Mouse (Mus musculus) kidney, embryonic 15.5 days (tissue): ENCODE data around the gene Slc12a8. TPM values are rescaled to one million over a fixed set of nuclear protein-coding genes. Genes with fewer than 3 reads are reported as not detected.

ENCODE experiments used
- ATAC-seq: fragments of 200-750 bp; cut with Nextera tagmentation; replicated peaks from 2 replicates; pipeline ENCODE4 v1.8.0; 2017; ENCODE audit warnings: moderate TSS enrichment; ENCODE audit not compliant: low FRiP score
- H3K27ac ChIP-seq: fragments of 300-500 bp; sonication (generic); 2 replicates; pipeline ENCODE4 v1.5.1; 2015; ENCODE audit warnings: mild to moderate bottlenecking, inconsistent platforms
- H3K27me3 ChIP-seq: fragments of 300-500 bp; sonication (generic); 2 replicates; pipeline ENCODE4 v1.6.1; 2015; ENCODE audit warnings: inconsistent platforms
- H3K36me3 ChIP-seq: fragments of 300-500 bp; sonication (generic); 2 replicates; pipeline ENCODE4 v1.6.1; 2015; ENCODE audit warnings: inconsistent platforms
- H3K4me1 ChIP-seq: fragments of 300-500 bp; sonication (generic); 2 replicates; pipeline ENCODE4 v1.6.1; 2015; ENCODE audit warnings: inconsistent platforms
- H3K4me2 ChIP-seq: fragments of 300-500 bp; sonication (generic); 2 replicates; pipeline ENCODE4 v1.6.1; 2015; ENCODE audit warnings: moderate library complexity, mild to moderate bottlenecking, inconsistent platforms
- H3K4me3 ChIP-seq: fragments of 300-500 bp; sonication (generic); replicated peaks from 2 replicates; pipeline ENCODE4 v1.5.1; 2015; ENCODE audit warnings: mild to moderate bottlenecking, inconsistent platforms
- H3K9ac ChIP-seq: fragments of 300-500 bp; sonication (generic); 2 replicates; pipeline ENCODE4 v1.6.1; 2015; ENCODE audit warnings: mild to moderate bottlenecking, inconsistent platforms
- H3K9me3 ChIP-seq: fragments of 300-500 bp; sonication (generic); replicated peaks from 2 replicates; pipeline ENCODE4 v1.6.1; 2016; ENCODE audit warnings: inconsistent platforms
- WGBS: fragments of 180-500 bp; shearing (Covaris S2); methylation state at CpG from one replicate; pipeline ENCODE4 v1.1.7; 2015; ENCODE audit warnings: mixed read lengths; 5-methylcytosine and 5-hydroxymethylcytosine counted together
- polyA plus RNA-seq: library from polyadenylated mRNA; unstranded; fragments of >200 nt; fragmentation: Nextera tagmentation; extraction: Ambion mirVana; gene quantifications from 2 replicates; pipeline ENCODE4 v1.2.1, GENCODE M21; 2015

The Slc12a8 gene
- polyA plus RNA-seq, 1 experiment from 2014 or later = 0.84 TPM

- H3K27ac ChIP-seq = no peak overlapping the region
- H3K4me1 ChIP-seq = 0 out of 2 replicates have a peak, but pooled peaks cover 3% of the 10 kb centered on the region
- WGBS = 47% methylated on average over 9 of the region's 9 CpGs
- no peaks in the 10 kb centered on the region for H3K9me3 ChIP-seq
- no peak overlapping the region for H3K9ac ChIP-seq
- no peaks in the 10 kb centered on the region for H3K36me3 ChIP-seq
- H3K4me3 ChIP-seq = no peak overlapping the region
- no peak for ATAC-seq
- no peaks in the 10 kb centered on the region for H3K27me3 ChIP-seq
- H3K4me2 ChIP-seq = no peak overlapping the region
Measured at GRCm38 (mm10) chr16:33553689-33554342, 36.7 kb downstream of the Slc12a8 start.

DNA sequence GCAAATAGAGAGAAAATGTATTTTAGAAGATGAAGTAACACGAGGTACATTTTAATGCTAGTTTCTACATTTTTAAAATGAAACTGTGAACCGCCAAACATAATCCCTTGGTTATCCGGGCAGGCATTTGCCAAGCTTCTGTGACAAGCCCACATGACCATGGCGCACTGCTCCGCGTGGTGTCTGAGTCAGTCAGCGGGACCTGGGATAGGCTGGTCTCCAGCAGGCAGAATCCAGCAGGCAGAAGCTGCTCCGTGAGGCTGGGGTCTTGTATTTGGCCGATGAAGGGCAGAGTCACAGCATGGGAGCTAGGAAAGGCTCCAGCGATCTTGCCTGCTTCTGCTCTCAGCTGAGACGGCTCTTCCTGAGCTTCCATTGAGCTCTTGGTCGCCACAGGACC, 41.0 kb downstream of the Slc12a8 start:
- ATAC-seq = no peak
- Histone ChIP-seq H3K9me3 (no peaks in the 10 kb centered on the region), H3K4me1 (peaks cover 17% of the 10 kb centered on the region), H3K9ac (no peak overlapping the region), H3K27me3 (no peaks in the 10 kb centered on the region), H3K27ac (no peak overlapping the region), H3K4me3 (no peak overlapping the region), H3K36me3 (no peaks in the 10 kb centered on the region), H3K4me2 (no peak overlapping the region)
- 92% methylated on average over 12 of the region's 12 CpGs for WGBS

DNA sequence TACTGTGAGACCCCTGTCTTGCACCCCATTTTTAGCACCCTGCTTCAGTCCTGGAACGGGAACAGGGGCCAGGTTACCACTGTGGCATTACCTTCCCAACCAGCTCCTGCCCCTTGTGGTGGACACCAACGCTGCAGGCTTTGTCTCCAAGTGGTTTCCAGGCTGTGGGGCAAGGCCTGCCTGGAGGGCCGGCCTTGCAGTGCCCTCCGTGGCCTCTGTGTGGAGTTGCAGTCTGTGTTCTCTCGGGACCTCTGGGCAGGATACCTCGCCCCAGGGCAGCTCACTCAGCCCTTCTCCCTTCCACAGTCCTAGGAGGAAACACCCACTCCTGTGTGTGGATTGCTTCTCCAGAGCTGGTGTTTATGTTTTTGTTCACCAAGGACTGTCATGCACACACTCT, 43.2 kb downstream of the Slc12a8 start:
- WGBS = 5% methylated on average over 6 of the region's 6 CpGs
- H3K9ac ChIP-seq = no peak overlapping the region
- peak overlapping the region; percentile 24; the same call in 1 of the 2 replicates for H3K4me2 ChIP-seq
- H3K4me3 ChIP-seq = no peak overlapping the region
- no peaks in the 10 kb centered on the region for H3K36me3 ChIP-seq
- H3K4me1 ChIP-seq = peaks cover 22% of the 10 kb centered on the region
- ATAC-seq = peak; percentile 88
- H3K27me3 ChIP-seq = no peaks in the 10 kb centered on the region
- H3K9me3 ChIP-seq = no peaks in the 10 kb centered on the region
- peak overlapping the region; percentile 72; the same call in 1 of the 2 replicates for H3K27ac ChIP-seq

DNA sequence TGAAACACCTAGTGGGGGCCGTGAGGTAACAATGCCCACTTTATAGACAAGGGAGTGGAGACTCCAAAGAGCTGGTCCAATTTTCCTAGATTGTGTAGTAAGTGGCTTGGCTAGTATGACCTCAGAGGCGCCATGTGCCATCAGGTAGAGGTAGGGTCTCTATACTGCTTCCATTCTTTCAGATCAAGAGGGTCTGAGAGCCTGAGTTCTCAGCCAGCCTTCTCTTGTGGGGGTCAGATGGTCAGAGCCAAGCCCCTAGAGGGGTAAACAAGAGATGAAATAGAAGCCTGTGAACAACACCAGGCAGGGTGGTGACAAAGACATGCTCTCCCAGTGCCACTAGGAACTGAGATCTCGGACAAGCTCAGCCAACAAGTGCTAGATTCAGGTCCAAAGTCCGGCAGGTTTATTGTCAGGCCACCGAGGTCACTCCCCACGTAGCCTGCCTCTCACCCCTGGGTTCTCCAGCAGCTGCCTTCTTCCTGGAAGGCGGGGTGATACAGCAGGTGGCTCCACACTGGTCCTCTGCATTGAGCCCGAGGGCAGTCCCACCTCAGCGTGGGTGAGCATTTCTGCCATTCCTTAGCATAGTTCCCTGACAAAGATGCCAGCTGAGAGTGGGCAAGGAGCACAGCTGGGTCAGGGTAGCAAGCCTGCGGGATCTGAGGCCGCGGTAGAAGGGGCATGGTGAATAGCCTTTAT, 44.3 kb downstream of the Slc12a8 start:
- Histone ChIP-seq H3K9ac (no peak overlapping the region), H3K4me1 (peaks cover 22% of the 10 kb centered on the region), H3K4me3 (no peak overlapping the region), H3K27ac (no peak overlapping the region), H3K9me3 (no peaks in the 10 kb centered on the region), H3K4me2 (no peak overlapping the region), H3K27me3 (no peaks in the 10 kb centered on the region), H3K36me3 (no peaks in the 10 kb centered on the region)
- no peak for ATAC-seq
- WGBS = 81% methylated on average over 12 of the region's 12 CpGs

- no peaks in the 10 kb centered on the region for H3K9me3 ChIP-seq
- H3K9ac ChIP-seq = no peak overlapping the region
- H3K27ac ChIP-seq = peak overlapping the region; percentile 65
- WGBS = 65% methylated on average over 12 of the region's 12 CpGs
- H3K36me3 ChIP-seq = no peaks in the 10 kb centered on the region
- H3K4me2 ChIP-seq = 0 out of 2 replicates have a peak overlapping the region, but pooled peaks have one; percentile 5
- no peak overlapping the region for H3K4me3 ChIP-seq
- H3K27me3 ChIP-seq = no peaks in the 10 kb centered on the region
- peaks cover 27% of the 10 kb centered on the region for H3K4me1 ChIP-seq
- no peak; the same call in 1 of the 2 replicates for ATAC-seq
Measured at GRCm38 (mm10) chr16:33562874-33563537, 45.9 kb downstream of the Slc12a8 start.

- Histone ChIP-seq H3K9ac (no peak overlapping the region), H3K27me3 (no peaks in the 10 kb centered on the region), H3K9me3 (no peaks in the 10 kb centered on the region), H3K4me2 (no peak overlapping the region), H3K36me3 (no peaks in the 10 kb centered on the region), H3K27ac (peak overlapping the region; percentile 65), H3K4me3 (no peak overlapping the region), H3K4me1 (peaks cover 30% of the 10 kb centered on the region)
- 51% methylated on average over 5 of the region's 5 CpGs for WGBS
- ATAC-seq = no peak; the same call in 1 of the 2 replicates
Measured at GRCm38 (mm10) chr16:33563538-33564013, 46.4 kb downstream of the Slc12a8 start.

- H3K4me3 ChIP-seq = no peak overlapping the region
- no peak overlapping the region for H3K4me2 ChIP-seq
- no peaks in the 10 kb centered on the region for H3K9me3 ChIP-seq
- no peak overlapping the region for H3K9ac ChIP-seq
- peaks cover 21% of the 10 kb centered on the region for H3K4me1 ChIP-seq
- ATAC-seq = no peak
- no peaks in the 10 kb centered on the region for H3K27me3 ChIP-seq
- WGBS = 88% methylated on average over 10 of the region's 10 CpGs
- H3K27ac ChIP-seq = no peak overlapping the region
- no peaks in the 10 kb centered on the region for H3K36me3 ChIP-seq
Measured at GRCm38 (mm10) chr16:33566467-33566866, 49.3 kb downstream of the Slc12a8 start.

GRCm38 (mm10) chr16:33567736-33568135, 50.6 kb downstream of the Slc12a8 start:
- Histone ChIP-seq H3K36me3 (no peaks in the 10 kb centered on the region), H3K4me3 (no peak overlapping the region), H3K4me2 (no peak overlapping the region), H3K27ac (no peak overlapping the region), H3K27me3 (no peaks in the 10 kb centered on the region), H3K9me3 (no peaks in the 10 kb centered on the region), H3K4me1 (peaks cover 23% of the 10 kb centered on the region), H3K9ac (no peak overlapping the region)
- 64% methylated on average over 4 of the region's 4 CpGs for WGBS
- ATAC-seq = no peak

DNA sequence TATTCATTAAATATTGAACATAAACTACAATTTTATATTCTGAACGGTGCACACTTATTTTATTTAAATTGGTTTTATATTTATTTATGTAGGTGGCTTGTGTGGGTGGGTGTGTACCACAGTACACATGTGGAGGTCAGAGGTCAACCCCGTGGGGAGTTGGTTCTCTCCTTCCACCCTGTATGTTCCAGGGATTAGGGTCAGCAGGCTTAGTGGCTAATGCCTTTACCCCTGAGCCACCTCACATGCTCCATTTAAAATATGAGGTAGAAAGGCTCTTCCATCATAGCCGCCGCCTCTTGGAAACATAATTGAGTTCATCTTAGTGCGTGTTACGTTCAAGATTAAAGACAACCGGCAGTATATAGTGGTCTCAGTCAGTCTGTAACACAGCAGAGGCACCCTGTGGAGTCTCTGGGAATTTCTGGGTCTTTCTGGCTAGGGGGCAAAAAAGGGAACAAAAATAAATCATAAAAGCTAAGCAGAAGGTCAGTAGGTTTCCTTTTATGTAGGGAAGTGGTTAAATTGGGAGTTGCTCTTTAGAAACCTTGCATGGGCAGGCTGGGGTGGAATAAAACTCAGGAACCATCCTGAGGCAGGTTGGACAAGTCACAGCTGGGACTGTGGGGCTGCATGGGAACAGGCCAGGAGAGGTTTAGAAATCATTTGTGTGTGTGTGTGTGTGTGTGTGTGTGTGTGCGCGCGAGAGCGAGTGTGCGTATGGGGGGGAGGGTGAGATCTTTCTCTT, 51.3 kb downstream of the Slc12a8 start:
- 79% methylated on average over 12 of the region's 12 CpGs for WGBS
- Histone ChIP-seq H3K4me1 (peaks cover 16% of the 10 kb centered on the region), H3K27ac (no peak overlapping the region), H3K9me3 (no peaks in the 10 kb centered on the region), H3K4me3 (no peak overlapping the region), H3K36me3 (no peaks in the 10 kb centered on the region), H3K27me3 (no peaks in the 10 kb centered on the region), H3K4me2 (no peak overlapping the region), H3K9ac (no peak overlapping the region)
- no peak for ATAC-seq

- Histone ChIP-seq H3K4me3 (no peak overlapping the region), H3K36me3 (no peaks in the 10 kb centered on the region), H3K27me3 (no peaks in the 10 kb centered on the region), H3K9ac (no peak overlapping the region), H3K27ac (no peak overlapping the region), H3K4me2 (no peak overlapping the region), H3K4me1 (peaks cover 26% of the 10 kb centered on the region), H3K9me3 (no peaks in the 10 kb centered on the region)
- ATAC-seq = no peak
- WGBS = 80% methylated on average over 6 of the region's 6 CpGs
Measured at GRCm38 (mm10) chr16:33572646-33573045, 55.5 kb downstream of the Slc12a8 start.

DNA sequence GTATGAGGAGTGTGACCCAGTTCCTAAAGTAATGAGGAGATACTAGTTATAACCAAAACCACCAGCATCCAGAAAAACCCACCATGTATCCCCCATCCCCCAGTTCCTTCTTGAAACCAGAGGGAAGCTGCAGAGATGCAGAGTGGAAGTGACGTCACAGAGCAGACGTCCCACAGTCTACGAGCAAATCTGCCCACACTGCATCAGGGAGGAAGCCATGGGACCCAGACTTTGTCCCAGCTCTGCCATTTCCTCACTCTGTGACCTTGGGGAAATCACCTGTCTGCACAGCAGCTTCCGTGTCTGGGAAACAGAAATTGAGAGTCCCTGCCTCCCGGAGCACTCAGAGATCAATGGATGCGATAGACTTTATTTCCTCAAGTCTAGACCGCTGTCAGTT, 56.6 kb downstream of the Slc12a8 start:
- WGBS = 79% methylated on average over 7 of the region's 7 CpGs
- H3K9ac ChIP-seq = no peak overlapping the region
- H3K36me3 ChIP-seq = no peaks in the 10 kb centered on the region
- no peak for ATAC-seq
- H3K27me3 ChIP-seq = no peaks in the 10 kb centered on the region
- no peaks in the 10 kb centered on the region for H3K9me3 ChIP-seq
- H3K27ac ChIP-seq = no peak overlapping the region
- H3K4me3 ChIP-seq = no peak overlapping the region
- H3K4me1 ChIP-seq = peaks cover 23% of the 10 kb centered on the region
- H3K4me2 ChIP-seq = no peak overlapping the region
